Mouse (Mus musculus): ENCODE measurements around the gene Park7.
"Not testable (repeated sequence)": the region's sequence is repeated elsewhere in the genome, so short reads cannot be mapped to it uniquely, and the experiment has no call there.

Gene Park7

DNA sequence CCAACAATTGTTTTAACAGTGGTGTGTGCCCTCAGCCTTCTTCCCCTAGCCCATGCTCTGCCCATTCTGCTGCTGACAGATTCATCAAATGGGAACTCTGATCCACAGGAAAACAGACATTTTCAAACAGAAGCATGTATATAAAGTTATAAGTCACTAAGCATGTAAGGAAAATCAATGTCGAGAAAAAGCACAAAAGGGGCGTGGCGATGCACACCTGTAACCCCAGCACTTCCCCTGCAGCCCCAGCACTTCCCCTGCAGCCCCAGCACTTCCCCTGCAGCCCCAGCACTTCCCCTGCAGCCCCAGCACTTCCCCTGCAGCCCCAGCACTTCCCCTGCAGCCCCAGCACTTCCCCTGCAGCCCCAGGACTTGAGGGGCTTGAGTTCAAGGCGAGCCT, 39.8 kb downstream of the Park7 start:
- not testable (repeated sequence) for DNase-seq (ENCODE audit: low spot score in 2 of 2)

DNA sequence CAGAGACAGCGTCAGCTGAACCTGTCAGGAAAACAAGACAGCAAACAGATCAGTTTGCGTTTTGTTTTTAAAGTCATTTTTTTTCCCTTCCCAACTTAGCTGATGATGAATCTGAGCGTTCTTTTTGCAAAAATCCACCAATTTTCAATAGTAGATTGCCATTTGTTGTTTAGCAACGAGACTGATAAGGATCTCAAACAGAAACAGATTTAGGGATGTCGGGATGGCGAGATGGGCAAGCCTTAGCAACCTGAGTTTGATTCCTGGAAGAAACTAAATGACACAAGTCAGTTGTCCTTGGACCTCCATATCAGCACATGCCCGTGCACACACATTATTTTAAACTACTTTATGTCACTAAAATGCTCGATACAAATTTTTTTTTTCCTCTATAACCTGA, 41.6 kb downstream of the Park7 start:
- no peak for DNase-seq (ENCODE audit: low spot score in 2 of 2)

DNA sequence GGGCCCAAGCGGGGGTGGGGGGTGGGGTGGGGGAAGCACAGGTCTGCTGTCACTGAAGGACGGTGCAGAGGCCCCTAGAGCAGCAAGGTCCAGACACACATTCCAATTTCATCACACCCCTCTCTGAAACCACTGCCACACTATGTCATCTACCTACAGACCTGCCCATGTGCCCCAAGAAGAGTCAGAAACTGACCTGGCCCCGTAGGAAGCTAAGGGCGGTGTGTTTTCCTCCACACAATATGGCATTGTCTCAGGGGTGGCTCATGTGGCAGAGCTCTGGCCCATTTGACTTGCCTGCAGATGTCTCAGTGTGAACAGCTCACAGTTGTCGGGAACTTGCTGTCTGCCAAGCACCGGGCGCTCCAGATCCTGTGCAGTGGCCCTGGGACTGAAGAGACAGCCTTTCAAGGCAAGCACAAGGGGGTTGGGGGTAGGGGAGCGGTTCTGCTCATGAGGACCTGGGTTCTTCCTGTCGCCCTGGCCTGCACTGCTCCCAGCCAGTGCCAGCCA, 42.0 kb downstream of the Park7 start:
- no peak for DNase-seq (ENCODE audit: low spot score in 2 of 2)

DNA sequence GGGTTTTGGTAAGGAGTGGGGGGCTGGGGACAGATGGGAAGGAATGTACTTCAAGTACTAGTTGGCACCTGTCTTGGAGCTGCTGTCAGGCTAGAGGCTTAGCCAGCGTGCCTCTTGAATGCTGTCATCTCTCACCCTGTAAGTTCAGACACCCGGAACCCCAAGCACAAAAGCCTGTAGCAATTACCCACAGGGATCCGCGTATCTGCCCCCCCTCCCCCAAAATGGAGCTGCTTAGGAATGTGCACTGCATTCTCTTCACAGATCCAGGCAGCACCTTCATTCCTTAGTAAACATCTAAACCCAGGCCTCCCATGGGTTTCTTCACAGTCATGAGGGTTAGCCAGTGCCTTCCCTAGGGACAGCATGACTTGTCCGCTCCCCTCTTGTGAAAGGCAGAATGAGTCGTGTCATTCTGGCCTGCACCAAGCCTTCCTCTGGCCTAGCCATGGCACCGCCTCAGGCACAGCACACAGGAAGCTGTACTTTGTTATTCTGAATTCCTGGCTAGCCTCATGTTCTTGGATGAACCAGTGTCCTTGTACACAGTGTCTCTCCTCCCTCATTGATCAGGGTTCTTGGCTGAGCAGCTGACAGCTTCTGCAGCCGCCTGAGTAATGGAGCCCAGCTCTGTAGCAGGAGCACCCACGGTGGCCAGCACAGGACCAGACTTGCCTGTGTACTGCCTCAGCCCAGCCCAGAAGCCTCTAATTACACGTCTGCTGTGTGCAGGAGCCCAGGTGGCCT, 42.7 kb downstream of the Park7 start:
- no peak for DNase-seq (ENCODE audit: low spot score in 2 of 2)

DNA sequence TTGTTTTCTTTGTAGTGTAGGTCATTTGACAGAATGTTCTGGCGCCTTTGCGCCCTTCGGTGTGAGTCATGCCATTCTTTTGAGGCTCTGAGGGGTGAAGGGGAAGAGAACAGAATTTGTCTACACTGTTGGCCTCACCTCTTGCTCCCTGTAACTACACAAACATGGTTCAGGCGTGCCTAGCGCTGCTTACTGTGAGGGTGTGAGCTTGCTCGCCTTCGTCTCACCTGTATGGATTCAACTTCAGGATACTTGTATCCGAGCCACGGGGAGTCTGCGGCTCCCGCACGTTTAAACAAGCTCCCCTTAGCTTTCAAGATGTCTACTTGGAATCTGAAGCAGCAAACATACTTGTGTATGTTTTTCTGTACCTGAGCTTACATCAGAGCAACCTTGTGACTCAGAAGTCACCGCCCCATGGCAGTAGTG, 43.3 kb downstream of the Park7 start:
- DNase-seq (ENCODE audit: low spot score in 2 of 2), result no peak

DNA sequence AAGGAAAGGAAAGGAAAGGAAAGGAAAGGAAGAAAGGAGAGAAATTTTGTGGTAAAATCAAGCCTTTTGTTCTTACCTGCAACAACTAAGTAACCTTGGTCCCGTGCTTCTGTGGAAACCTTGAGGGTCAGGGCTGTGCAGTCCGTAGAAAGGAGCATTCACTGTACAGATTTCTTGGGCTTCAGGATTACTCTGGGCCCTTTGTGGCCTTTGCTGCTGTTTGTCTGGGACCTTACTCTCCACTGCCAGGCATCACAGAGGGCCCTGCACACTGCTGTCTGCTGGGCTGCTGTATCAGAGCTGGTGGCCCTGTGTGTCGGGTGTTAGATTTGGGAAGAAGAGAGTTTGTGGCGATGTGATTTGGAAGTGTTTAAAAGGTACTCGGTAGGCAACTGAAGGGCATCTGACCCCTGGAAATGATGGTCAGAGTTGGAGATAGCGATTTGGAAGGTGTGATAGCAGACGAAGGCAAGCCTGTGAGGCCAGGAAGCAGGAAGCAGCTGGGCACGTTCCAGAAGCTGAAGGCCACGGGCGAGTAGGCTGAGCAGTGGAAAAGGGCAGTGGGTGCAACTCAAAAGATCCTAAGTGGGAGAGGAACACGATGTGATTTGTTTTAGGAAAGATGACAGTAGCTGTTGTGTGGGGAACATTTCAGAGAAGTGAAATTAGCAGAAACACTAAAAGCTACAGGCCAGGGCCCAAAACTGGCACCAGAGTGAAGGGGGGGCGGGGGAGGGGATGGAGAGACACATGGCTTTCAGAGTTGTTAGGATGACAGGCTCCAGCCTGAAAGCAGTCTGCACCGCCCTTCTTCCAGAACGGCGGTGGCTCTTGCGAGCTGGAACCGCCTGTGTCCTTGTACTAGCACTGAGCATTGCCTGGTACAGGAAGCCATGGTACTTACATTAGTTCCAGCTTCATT, 44.7 kb downstream of the Park7 start:
- no peak for DNase-seq (ENCODE audit: low spot score in 2 of 2)

DNA sequence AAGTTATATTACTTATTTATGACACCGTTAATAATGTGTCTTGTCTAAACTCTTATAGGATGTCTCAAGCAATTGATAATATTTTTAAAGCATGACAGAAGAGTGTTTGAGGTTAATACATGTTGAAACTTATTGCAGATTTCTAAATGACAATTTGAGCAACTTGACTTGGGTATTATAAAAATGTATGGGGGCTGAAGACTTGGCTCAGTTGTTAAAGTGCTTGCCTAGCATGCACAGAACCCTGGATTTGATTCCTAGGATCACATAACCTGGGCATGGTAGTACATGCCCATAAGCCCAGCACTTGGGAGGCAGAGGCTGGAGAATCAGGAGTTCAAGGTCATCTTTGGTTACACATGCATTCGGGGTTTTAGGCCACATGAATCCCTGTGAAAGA, 45.4 kb downstream of the Park7 start:
- DNase-seq (ENCODE audit: low spot score in 2 of 2), result no peak

DNA sequence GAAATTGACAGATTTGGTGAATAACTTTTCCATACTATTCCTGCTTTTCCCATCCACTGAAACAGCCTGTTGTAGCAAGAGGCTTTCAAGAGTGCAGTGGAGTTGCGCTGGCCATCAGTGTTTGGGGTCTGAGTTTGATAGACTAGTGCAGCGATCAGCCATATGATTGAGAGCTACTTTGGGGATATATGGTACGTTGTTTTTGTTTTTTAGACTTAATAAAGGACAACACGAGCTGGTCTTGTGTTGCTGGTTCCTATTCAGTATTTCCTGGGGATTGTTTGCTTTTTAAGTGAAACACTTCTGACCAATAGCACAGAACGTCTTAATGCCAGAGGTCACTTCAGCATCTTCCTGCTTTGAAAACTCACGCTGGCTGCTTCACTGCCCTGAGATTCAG, 46.1 kb downstream of the Park7 start:
- DNase-seq (ENCODE audit: low spot score in 2 of 2), result no peak

DNA sequence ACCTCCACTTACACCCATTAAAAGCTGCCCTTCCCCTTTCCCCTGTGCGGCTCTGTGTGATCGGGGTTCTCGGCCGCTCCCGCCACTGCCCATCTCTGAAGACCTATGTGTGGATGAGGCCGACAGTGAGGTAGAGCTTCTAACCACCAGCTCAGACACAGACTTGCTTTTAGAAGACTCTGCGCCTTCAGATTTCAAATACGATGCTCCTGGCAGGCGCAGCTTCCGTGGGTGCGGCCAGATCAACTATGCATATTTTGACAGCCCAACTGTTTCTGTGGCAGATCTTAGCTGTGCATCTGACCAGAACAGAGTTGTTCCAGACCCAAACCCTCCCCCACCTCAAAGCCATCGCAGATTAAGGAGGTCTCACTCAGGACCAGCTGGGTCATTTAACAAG, 47.7 kb downstream of the Park7 start:
- no peak for DNase-seq (ENCODE audit: low spot score in 2 of 2)

DNA sequence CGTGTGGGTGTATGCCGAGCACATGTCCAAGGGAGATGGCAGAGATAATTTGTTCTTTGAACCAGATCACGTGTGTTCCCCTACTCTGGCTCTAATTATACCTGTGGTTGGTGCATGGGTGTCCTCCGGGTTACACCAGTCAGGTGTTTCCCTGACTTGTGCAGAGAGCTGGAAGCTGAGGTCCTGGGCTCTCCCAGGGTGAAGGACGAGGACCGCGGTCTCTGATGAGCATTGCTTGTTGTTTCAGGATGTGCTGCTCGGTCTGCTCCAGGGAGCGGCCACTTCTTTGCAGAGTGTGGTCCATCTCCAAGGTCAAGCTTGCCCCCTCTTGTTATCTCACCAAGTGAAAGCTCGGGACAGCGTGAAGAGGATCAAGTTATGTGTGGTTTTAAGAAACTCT, 48.2 kb downstream of the Park7 start:
- no peak for DNase-seq (ENCODE audit: low spot score in 2 of 2)

DNA sequence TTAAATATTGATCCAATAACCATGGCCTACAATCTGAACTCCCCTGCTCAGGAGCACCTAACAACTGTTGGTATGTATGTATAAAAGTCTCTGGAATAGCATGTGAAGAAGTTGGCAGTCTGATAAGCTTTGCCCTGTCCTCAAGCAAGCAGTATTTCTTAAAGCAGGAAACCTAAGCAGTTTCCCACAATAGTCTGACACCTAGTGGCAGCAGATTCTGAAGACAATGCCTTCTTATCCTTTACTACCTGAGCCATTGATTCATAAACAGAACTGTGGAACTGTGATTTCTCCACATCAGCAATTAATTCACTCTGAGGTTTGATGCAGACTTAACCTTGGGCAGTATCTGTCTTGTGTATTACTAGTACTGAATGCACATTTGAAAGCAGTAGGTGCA, 48.9 kb downstream of the Park7 start:
- no peak for DNase-seq (ENCODE audit: low spot score in 2 of 2)

DNA sequence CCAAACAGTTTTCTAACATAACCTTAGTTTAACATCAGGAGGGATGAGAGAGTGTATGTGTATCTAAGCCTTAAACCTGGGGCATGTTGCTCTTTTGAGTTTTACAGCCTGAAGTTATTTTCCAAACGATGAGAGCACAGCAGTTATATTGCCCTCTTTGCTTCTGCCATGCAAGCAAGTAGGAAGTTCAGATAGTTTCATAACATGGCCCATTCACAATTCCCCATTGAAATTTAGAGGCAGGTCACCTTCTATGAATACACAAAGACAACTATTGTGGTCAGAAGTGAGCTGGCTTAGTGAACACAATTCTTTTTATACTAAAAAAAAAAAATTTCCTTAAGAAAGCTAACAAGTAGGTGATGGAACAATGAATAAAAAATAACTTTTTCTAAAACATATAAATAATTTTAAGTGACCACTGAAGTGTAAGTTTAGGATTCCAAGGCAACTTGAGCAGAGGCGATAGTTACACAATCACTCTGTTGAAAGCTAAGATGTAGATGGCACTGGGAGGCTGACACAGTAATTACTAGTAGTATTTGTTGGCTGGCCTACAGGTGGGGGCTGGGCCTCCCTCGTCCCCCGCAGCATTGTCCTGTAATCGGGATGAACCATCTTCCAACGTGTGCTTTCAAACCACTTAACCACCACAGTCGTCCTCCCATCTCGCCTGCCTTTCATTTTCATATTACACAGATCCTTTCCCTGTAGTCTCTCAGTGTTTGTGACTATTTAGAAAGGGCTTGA, 51.4 kb downstream of the Park7 start:
- no peak for DNase-seq (ENCODE audit: low spot score in 2 of 2)

DNA sequence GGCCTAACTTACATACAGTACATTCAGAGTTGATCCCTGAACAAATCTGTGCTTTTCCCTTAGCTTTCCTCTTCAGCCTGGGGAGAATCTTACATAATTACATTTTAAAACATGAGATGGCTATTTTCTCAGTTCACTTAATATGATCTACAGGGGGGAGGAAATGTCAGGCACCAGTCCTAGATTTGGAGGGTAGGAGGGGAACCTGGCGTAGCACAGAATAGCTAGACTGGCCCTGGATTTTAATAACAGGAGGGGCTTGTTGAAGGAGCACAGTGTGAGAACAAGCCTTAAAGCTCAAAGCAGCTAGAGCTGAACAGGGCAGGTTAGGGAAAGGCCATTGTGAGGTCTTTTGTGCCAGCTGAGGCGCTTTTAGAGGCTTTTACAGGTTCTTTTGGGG, 53.1 kb downstream of the Park7 start:
- DNase-seq (ENCODE audit: low spot score in 2 of 2), result no peak

DNA sequence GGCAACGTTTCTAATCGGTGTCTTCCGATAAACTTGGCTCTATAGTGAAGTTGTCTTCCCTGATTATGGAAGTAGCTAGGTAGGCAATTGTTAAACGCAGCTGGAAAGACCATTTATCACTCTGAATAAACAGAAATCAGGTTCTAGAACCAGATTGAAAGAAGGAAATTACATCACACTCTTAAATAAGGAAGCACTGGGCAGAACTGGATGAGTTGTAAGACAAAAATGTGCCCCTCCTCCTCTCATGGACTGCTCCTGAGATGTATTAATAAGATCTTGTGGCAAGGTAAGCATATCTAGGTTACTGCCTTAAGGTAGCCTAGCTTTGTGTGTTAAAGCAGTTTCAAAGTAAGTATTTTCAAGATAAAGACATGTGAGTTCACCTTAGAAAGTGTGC, 53.7 kb downstream of the Park7 start:
- DNase-seq (ENCODE audit: low spot score in 2 of 2), result no peak

DNA sequence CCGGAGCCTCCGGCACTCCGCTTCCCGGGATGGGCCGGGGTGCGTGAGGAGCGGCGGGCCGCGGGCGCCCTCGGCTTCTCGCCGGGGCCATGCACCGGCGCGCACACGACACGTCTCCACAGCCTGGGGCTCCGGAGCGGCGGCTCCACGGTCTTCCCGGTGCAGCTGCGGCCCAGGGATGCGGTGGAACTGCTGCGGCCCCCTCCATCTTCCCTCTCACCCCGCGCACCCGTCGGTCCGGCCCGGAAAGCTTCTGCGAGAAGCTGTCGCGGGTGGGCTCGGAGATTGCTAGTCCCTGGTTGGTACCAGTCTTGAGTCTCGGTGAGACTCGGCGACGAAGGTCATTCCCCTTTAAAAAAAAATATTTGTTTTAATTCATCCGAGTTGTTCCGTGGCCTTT, 58.9 kb downstream of the Park7 start:
- peak in 1 of 2 experiments; percentile 32 for DNase-seq (ENCODE audit: low spot score in 2 of 2)

DNA sequence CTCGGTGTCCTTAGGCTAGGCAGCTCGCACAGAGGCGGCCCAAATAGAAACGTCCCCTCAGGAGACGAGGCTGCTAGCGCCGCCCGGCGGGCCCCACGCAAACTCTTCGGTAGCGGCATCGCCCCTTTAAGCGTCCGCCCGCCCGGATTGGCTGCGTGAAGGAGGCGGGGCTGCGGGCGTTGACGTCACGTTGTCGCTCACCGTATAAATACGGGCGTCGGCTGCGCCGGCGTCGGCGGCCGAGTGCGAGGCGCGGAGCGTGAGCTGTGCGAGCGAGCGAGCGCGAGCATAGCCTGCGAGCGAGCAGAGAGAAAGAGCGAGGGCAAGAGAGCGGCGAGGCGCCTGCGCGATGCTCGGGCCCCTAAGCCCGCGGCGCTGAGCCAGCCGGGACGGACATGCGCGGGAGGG, 59.4 kb downstream of the Park7 start:
- DNase-seq (ENCODE audit: low spot score in 2 of 2), result peak; percentile 80 to 92

DNA sequence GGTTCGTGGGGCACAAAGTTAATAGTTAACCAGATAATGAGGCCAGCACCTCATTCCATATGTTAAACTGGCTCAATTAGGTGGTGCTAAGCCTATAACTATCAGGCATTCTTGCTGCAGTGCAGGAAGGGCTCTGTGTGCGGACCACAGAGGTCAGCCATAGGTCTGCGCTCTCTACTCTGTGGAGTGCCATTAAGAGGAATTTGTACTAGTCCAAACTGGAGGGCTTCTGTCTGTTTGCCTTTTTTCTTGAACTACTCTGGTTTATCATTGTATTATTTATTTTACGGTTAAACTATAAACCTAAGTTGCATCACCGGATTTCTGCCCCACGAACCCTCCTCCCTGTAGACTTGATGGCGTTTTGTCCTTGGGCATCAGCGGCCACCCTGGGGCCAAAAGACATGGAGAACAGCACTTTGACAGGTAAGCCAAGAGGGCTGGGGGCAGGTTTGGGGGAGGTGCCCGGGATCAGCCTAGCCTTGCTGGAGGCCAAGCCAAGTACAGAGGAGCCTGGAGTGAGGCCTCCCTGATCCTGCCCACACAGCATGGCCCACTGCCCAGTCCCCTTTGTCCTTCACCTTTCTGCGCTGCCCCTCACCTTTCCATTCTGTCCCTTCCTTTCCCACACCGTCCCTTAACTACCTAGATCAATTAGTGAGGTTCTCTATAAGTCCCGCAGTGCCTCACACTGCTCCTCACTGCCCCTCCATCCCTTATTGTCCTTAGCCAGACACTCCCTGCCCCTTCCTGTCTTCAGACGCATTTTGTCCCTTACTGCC, 60.4 kb downstream of the Park7 start, which contains the start of gene Errfi1:
Errfi1 (plus strand) TSS at position 240 of the 782 bp plus-strand sequence.
- no peak for DNase-seq (ENCODE audit: low spot score in 2 of 2)

DNA sequence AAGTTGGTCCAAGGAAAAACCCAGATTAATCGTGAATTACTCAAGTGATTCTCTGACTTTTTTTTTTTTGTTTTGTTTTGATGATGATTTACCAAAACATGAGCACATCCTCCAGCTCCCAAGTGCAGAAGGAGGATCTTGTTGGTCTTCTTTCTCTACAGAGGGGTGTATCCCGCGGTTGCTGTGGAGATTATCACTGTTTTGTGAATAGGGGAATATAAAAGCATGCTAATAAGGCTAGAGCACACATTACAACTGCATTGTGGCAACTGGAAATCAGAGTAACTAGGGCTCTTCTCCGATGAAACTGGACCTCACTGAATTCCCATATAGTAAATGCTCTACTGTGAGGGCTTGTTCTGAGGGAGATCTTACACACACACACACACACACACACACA, 61.8 kb downstream of the Park7 start:
- DNase-seq (ENCODE audit: low spot score in 2 of 2), result no peak

DNA sequence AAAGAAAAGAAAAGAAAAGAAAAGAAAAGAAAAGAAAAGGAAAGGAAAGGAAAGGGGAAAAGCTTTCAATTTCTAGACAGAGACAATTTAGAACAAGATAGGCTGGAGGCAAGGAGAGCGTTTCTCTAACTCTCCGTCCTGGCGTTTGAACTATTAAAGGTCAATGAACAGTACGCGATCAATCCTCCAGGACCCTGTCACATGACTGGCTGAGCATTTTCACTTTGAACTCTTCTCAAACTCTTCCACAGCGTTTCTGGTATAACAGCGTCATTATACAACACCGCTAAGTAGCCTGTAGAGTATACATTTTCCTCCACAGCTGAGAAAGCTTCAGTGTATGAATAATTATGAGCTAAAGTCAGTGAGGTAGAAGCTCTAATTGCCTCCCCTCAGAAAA, 62.2 kb downstream of the Park7 start:
- no peak for DNase-seq (ENCODE audit: low spot score in 2 of 2)

DNA sequence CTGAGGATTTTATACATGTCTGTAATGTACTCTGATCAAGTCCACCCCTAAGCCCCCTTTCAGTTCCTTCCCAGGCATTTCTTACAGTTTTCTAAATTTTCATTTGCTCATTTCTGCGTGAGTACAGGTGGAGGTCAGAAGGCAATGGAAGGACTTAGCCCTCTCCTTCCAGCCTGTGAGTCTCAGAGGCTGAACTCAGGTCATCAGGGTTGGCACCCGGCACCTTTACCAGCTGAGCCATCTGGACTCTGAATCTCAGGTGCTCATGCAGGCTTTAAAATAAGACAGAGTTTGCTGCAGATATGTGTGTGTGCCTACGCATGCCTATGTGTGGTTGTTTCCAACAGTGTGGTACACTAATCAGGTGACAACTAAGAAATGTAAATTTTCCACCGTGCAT, 63.3 kb downstream of the Park7 start:
- no peak for DNase-seq (ENCODE audit: low spot score in 2 of 2)

DNA sequence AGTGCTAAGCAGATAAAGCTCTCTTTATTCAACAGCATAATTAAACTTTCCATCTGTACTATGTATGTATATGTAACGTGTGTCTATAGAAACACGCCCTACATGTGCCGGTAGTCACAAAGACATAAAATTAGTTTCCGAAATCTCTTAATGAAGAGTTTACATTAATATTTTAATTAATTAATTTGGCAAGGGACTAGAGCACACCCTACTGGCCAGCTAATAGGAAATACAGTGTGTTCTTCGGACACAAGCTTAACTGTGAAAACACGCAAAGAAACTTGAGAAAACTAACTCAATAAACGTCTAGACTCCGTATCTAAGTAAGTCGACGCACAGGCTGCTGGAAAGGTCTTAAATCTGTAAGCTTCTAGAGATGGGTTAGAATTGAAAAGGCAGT, 64.3 kb downstream of the Park7 start:
- no peak for DNase-seq (ENCODE audit: low spot score in 2 of 2)

Data from spleen, postnatal 10 days (tissue).